Mouse (Mus musculus): ENCODE measurements around the gene Acvr1. TPM values are rescaled to one million over a fixed set of nuclear protein-coding genes. Genes with fewer than 3 reads are reported as not detected.

The Acvr1 gene
- polyA plus RNA-seq, 1 experiment = 9.0 TPM

DNA sequence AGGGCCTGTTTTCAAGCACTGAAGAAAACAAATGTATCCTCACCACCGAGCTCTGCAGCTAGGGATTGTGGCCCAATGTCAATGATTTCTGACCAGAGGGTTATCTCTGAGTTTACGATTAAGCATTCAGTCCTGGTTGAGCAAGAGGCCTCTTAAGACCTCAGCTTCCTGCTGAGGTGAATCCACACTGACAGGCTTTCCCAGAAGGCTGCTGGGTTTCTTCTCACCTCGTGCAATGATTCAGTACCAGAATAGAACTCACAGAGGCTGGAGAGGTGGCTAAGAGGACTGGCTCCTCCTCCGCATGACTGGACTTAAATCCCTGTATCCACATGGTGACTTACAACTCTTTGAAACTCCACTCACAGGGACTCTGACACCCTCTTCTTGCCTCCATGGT is 123.8 kb downstream of the Acvr1 start:
- TF ChIP-seq EP300 (IDR thresholded peaks at IDR 0.05; ENCODE audit: insufficient read depth, low read depth, low read length) = no peak
- no peak for TF ChIP-seq POLR2A (IDR thresholded peaks at IDR 0.05; ENCODE audit: insufficient read depth, low read length)
- Histone ChIP-seq H3K4me1 (ENCODE audit: control insufficient read depth, insufficient read depth, low read length) (no peaks in the 10 kb centered on the region), H3K36me3 (ENCODE audit: control insufficient read depth, insufficient read depth, low read length, poor library complexity, severe bottlenecking) (no peaks in the 10 kb centered on the region), H3K27me3 (ENCODE audit: control insufficient read depth, insufficient read depth, low read length, poor library complexity, severe bottlenecking) (no peaks in the 10 kb centered on the region), H3K9ac (ENCODE audit: low read depth, poor library complexity, severe bottlenecking) (no peak overlapping the region), H3K4me3 (ENCODE audit: low read depth, low read length) (no peak overlapping the region), H3K9me3 (replicated peaks; ENCODE audit: control insufficient read depth, insufficient read depth, low read length, poor library complexity, severe bottlenecking) (no peaks in the 10 kb centered on the region), H3K27ac (ENCODE audit: insufficient read depth, low read length) (no peak overlapping the region)

DNA sequence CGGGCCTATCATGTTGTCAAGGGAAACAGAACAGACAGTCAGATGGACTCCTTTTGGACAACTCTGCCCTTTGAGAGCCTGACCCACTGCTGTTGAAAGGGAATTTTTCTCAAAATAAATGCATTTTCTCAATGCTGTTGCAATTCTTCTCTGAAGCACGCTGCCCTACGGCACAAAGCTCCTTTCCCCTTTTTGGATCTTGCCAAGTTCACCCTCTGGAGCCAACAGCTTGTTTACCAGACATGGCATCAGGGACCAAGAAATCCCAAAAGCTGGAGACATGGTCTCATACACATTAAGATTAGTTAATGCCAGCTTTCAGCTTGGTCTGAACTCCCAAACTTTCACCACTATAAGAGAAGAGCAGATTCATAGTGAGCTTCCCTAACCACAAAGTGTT is 130.0 kb downstream of the Acvr1 start:
- TF ChIP-seq EP300 (IDR thresholded peaks at IDR 0.05; ENCODE audit: insufficient read depth, low read depth, low read length) (no peak), CTCF (IDR thresholded peaks at IDR 0.05; ENCODE audit: low read depth, low read length) (no peak), POLR2A (IDR thresholded peaks at IDR 0.05; ENCODE audit: insufficient read depth, low read length) (no peak)

DNA sequence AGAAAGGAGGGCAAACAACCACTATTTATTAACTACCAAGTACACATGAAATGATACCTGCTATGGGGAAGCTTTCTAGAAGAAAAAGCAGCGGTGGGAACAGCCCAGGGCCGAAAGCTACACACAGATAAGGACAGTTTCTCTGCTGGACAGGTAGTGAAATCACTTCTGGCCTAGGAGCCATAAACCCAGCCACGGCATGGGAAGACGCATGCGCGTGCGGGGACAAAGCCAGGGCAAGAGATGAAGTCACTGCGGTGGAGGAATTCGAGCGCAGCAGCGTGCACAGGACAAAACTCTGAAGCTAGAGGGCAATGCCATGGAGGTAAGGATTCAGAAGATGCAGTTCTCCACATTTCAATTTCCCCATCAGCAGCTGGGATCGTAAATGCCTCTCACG is 131.4 kb downstream of the Acvr1 start:
- Histone ChIP-seq H3K36me3 (ENCODE audit: control insufficient read depth, insufficient read depth, low read length, poor library complexity, severe bottlenecking) (no peaks in the 10 kb centered on the region), H3K9ac (ENCODE audit: low read depth, poor library complexity, severe bottlenecking) (no peak overlapping the region), H3K27me3 (ENCODE audit: control insufficient read depth, insufficient read depth, low read length, poor library complexity, severe bottlenecking) (no peaks in the 10 kb centered on the region), H3K27ac (ENCODE audit: insufficient read depth, low read length) (no peak overlapping the region), H3K4me1 (ENCODE audit: control insufficient read depth, insufficient read depth, low read length) (no peaks in the 10 kb centered on the region), H3K4me3 (ENCODE audit: low read depth, low read length) (no peak overlapping the region), H3K9me3 (replicated peaks; ENCODE audit: control insufficient read depth, insufficient read depth, low read length, poor library complexity, severe bottlenecking) (no peaks in the 10 kb centered on the region)
- TF ChIP-seq CTCF (IDR thresholded peaks at IDR 0.05; ENCODE audit: low read depth, low read length) (no peak), EP300 (IDR thresholded peaks at IDR 0.05; ENCODE audit: insufficient read depth, low read depth, low read length) (no peak), POLR2A (IDR thresholded peaks at IDR 0.05; ENCODE audit: insufficient read depth, low read length) (no peak)

More for the DNA sequence above, 130.0 kb downstream of the Acvr1 start:
- no peak overlapping the region for H3K27ac ChIP-seq (ENCODE audit: insufficient read depth, low read length)
- no peak overlapping the region for H3K4me3 ChIP-seq (ENCODE audit: low read depth, low read length)
- no peak overlapping the region for H3K9ac ChIP-seq (ENCODE audit: low read depth, poor library complexity, severe bottlenecking)
- H3K27me3 ChIP-seq (ENCODE audit: control insufficient read depth, insufficient read depth, low read length, poor library complexity, severe bottlenecking) = no peaks in the 10 kb centered on the region
- H3K4me1 ChIP-seq (ENCODE audit: control insufficient read depth, insufficient read depth, low read length) = no peaks in the 10 kb centered on the region
- H3K9me3 ChIP-seq (replicated peaks; ENCODE audit: control insufficient read depth, insufficient read depth, low read length, poor library complexity, severe bottlenecking) = no peaks in the 10 kb centered on the region
- H3K36me3 ChIP-seq (ENCODE audit: control insufficient read depth, insufficient read depth, low read length, poor library complexity, severe bottlenecking) = no peaks in the 10 kb centered on the region

DNA sequence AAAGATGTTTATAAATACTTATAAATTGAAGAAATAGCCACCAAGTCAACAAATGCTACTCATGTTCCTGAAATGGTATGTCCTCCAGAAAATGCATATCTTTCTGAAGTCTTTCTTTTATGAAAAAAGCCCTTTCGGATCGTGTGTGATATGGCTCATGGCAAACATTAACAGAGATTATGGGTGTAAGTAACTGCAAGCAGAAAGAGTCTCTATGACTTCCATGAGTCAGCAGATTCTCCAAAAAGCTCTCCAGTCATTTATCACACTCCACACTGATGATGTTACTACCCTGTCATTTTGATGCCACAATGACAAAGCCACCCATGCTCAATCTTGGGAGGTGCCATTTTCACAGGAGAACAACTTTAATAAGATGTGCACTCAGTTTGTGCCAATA is 132.5 kb downstream of the Acvr1 start:
- Histone ChIP-seq H3K27me3 (ENCODE audit: control insufficient read depth, insufficient read depth, low read length, poor library complexity, severe bottlenecking) (no peaks in the 10 kb centered on the region), H3K4me1 (ENCODE audit: control insufficient read depth, insufficient read depth, low read length) (no peaks in the 10 kb centered on the region), H3K36me3 (ENCODE audit: control insufficient read depth, insufficient read depth, low read length, poor library complexity, severe bottlenecking) (no peaks in the 10 kb centered on the region), H3K9ac (ENCODE audit: low read depth, poor library complexity, severe bottlenecking) (no peak overlapping the region), H3K9me3 (replicated peaks; ENCODE audit: control insufficient read depth, insufficient read depth, low read length, poor library complexity, severe bottlenecking) (no peaks in the 10 kb centered on the region), H3K27ac (ENCODE audit: insufficient read depth, low read length) (no peak overlapping the region), H3K4me3 (ENCODE audit: low read depth, low read length) (no peak overlapping the region)
- TF ChIP-seq POLR2A (IDR thresholded peaks at IDR 0.05; ENCODE audit: insufficient read depth, low read length) (no peak), EP300 (IDR thresholded peaks at IDR 0.05; ENCODE audit: insufficient read depth, low read depth, low read length) (no peak), CTCF (IDR thresholded peaks at IDR 0.05; ENCODE audit: low read depth, low read length) (no peak)

DNA sequence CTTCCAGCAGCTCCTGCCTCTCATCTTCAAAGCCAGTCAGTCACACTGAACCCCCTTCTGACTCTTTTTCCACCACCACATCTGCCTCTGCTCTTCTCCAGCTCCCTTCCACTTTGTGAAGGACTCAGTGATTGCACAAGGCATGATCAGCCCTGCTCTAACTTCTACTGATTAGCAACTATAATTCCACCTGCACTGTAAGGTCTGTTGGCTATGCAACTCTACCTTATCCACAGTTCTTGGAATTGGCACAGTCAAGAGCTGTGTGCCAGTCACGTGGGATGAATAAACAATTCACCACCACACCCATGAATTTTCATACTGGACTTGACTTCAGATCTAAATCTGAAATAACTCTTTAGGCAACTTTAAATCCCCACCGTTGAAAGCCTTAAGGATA is 133.6 kb downstream of the Acvr1 start:
- Histone ChIP-seq H3K9me3 (replicated peaks; ENCODE audit: control insufficient read depth, insufficient read depth, low read length, poor library complexity, severe bottlenecking) (no peaks in the 10 kb centered on the region), H3K27me3 (ENCODE audit: control insufficient read depth, insufficient read depth, low read length, poor library complexity, severe bottlenecking) (no peaks in the 10 kb centered on the region), H3K4me1 (ENCODE audit: control insufficient read depth, insufficient read depth, low read length) (no peaks in the 10 kb centered on the region), H3K36me3 (ENCODE audit: control insufficient read depth, insufficient read depth, low read length, poor library complexity, severe bottlenecking) (no peaks in the 10 kb centered on the region), H3K27ac (ENCODE audit: insufficient read depth, low read length) (no peak overlapping the region), H3K4me3 (ENCODE audit: low read depth, low read length) (no peak overlapping the region), H3K9ac (ENCODE audit: low read depth, poor library complexity, severe bottlenecking) (no peak overlapping the region)
- no peak for TF ChIP-seq CTCF (IDR thresholded peaks at IDR 0.05; ENCODE audit: low read depth, low read length)
- no peak for TF ChIP-seq POLR2A (IDR thresholded peaks at IDR 0.05; ENCODE audit: insufficient read depth, low read length)
- no peak for TF ChIP-seq EP300 (IDR thresholded peaks at IDR 0.05; ENCODE audit: insufficient read depth, low read depth, low read length)

DNA sequence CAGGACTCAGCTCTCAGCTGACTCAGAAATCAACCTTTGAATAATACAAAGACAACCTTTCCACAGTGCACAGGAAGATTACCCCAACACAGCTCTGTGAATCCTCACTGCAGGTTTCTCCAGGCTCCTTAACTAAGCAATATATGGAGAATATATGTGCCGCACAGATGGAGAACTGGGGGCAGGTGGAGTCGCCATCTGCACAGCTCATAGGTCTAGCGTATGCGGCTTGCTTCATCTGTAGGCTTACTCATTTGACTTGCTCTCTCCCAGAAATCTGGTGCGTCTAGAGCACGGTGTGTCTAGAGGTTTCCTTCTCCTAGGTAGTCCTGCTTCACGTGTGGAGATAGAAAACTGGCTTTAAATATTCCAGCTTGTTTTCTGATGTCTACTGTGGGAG is 134.7 kb downstream of the Acvr1 start:
- TF ChIP-seq POLR2A (IDR thresholded peaks at IDR 0.05; ENCODE audit: insufficient read depth, low read length) (no peak), EP300 (IDR thresholded peaks at IDR 0.05; ENCODE audit: insufficient read depth, low read depth, low read length) (no peak), CTCF (IDR thresholded peaks at IDR 0.05; ENCODE audit: low read depth, low read length) (no peak)
- no peaks in the 10 kb centered on the region for H3K4me1 ChIP-seq (ENCODE audit: control insufficient read depth, insufficient read depth, low read length)
- no peaks in the 10 kb centered on the region for H3K9me3 ChIP-seq (replicated peaks; ENCODE audit: control insufficient read depth, insufficient read depth, low read length, poor library complexity, severe bottlenecking)
- H3K4me3 ChIP-seq (ENCODE audit: low read depth, low read length) = no peak overlapping the region
- no peak overlapping the region for H3K9ac ChIP-seq (ENCODE audit: low read depth, poor library complexity, severe bottlenecking)
- H3K27ac ChIP-seq (ENCODE audit: insufficient read depth, low read length) = no peak overlapping the region
- H3K36me3 ChIP-seq (ENCODE audit: control insufficient read depth, insufficient read depth, low read length, poor library complexity, severe bottlenecking) = no peaks in the 10 kb centered on the region
- no peaks in the 10 kb centered on the region for H3K27me3 ChIP-seq (ENCODE audit: control insufficient read depth, insufficient read depth, low read length, poor library complexity, severe bottlenecking)
